Mouse (Mus musculus) thymus, adult 2 months (tissue): ENCODE data around the gene Optn.

Experiments used
- CTCF ChIP-seq: fragments of 200-500 bp; IDR thresholded peaks from 2 replicates; pipeline ENCODE4 v1.5.1; 2012; ENCODE audit warnings: mild to moderate bottlenecking, control low read depth, low read length, moderate library complexity, borderline replicate concordance; ENCODE audit not compliant: control insufficient read depth, poor library complexity, insufficient read depth; ENCODE audit errors: extremely low read depth
- POLR2A ChIP-seq: fragments of 200-500 bp; IDR thresholded peaks from 2 replicates; pipeline ENCODE4 v1.6.1; 2012; ENCODE audit warnings: mild to moderate bottlenecking, low read length, control low read depth, moderate library complexity; ENCODE audit not compliant: control insufficient read depth, poor library complexity, insufficient read depth; ENCODE audit errors: extremely low read depth

DNA sequence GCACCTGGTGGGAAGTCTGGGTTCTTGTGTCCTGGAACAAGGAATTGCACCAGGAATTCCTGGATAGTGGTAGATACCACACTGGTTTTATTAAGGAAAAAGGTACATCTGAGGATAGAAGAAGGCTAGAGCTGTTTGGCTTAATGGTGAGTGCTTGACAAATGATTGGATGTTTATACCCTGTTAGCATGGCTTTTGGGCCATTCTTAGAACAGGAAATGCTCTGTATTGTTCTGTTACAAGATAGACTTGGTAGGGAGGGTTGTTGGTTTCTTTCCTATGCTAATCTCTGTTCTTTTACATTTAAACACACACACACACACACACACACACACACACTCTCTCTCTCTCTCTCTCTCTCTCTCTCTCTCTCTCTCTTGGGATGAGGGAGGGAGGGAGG lies 12.0 kb upstream of the Optn start:
- TF ChIP-seq POLR2A (no peak), CTCF (no peak)
